Mouse (Mus musculus): Measurements from ENCODE around the gene Elfn2. TPM values are rescaled to one million over a fixed set of nuclear protein-coding genes. Genes with fewer than 3 reads are reported as not detected.

Elfn2 gene
- polyA plus RNA-seq, 1 experiment, result 0.02 TPM

DNA sequence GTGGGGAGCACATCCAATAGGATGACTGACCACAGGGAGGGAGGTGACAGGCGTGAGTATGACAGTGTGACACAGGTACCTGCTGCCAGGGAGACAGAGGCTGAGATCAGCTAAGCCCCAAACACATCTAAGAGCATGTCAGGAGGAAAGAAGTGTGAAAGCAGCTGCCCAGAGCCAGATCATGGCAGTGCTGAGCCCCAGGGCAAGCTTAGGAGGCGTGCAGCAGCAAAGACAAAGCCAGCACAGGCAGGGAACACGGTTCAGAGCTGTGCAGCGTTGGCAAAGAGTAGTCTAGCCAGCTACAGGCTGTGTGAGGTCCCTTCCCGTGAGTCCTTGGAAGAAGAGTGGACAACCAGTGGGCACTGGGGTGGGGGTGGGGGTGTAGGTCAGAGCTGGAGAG lies 40.9 kb downstream of the Elfn2 start:
- Histone ChIP-seq H3K4me1 (ENCODE audit: control insufficient read depth, insufficient read depth, low read length) (no peaks in the 10 kb centered on the region), H3K4me3 (replicated peaks; ENCODE audit: extremely low read depth, low read depth, low read length) (no peak overlapping the region)
- TF ChIP-seq CTCF (IDR thresholded peaks at IDR 0.05; ENCODE audit: insufficient read depth, low read length), result no peak
- TF ChIP-seq POLR2A (IDR thresholded peaks at IDR 0.05; ENCODE audit: borderline replicate concordance, extremely low read depth, low read depth, low read length), result no peak
- 66% methylated on average over 5 of the region's 5 CpGs for WGBS
- no peak for DNase-seq

- no peak for DNase-seq
- Histone ChIP-seq H3K4me3 (replicated peaks; ENCODE audit: extremely low read depth, low read depth, low read length) (no peak overlapping the region), H3K4me1 (ENCODE audit: control insufficient read depth, insufficient read depth, low read length) (no peaks in the 10 kb centered on the region)
- WGBS, result 64% methylated on average over 9 of the region's 9 CpGs
- TF ChIP-seq CTCF (IDR thresholded peaks at IDR 0.05; ENCODE audit: insufficient read depth, low read length) (no peak), POLR2A (IDR thresholded peaks at IDR 0.05; ENCODE audit: borderline replicate concordance, extremely low read depth, low read depth, low read length) (no peak)
Observed at GRCm38 (mm10) chr15:78677015-78677414, 41.6 kb downstream of the Elfn2 start.

GRCm38 (mm10) chr15:78674912-78675412 lies 43.6 kb downstream of the Elfn2 start:
- WGBS, result 45% methylated on average over 6 of the region's 6 CpGs

GRCm38 (mm10) chr15:78673436-78673835 lies 45.1 kb downstream of the Elfn2 start:
- Histone ChIP-seq H3K4me1 (ENCODE audit: control insufficient read depth, insufficient read depth, low read length) (no peaks in the 10 kb centered on the region), H3K4me3 (replicated peaks; ENCODE audit: extremely low read depth, low read depth, low read length) (no peak overlapping the region)
- DNase-seq, result no peak
- TF ChIP-seq POLR2A (IDR thresholded peaks at IDR 0.05; ENCODE audit: borderline replicate concordance, extremely low read depth, low read depth, low read length) (no peak), CTCF (IDR thresholded peaks at IDR 0.05; ENCODE audit: insufficient read depth, low read length) (no peak)
- WGBS, result 79% methylated on average over 19 of the region's 19 CpGs

More at GRCm38 (mm10) chr15:78674912-78675412, 43.6 kb downstream of the Elfn2 start:
- TF ChIP-seq POLR2A (IDR thresholded peaks at IDR 0.05; ENCODE audit: borderline replicate concordance, extremely low read depth, low read depth, low read length) (no peak), CTCF (IDR thresholded peaks at IDR 0.05; ENCODE audit: insufficient read depth, low read length) (no peak)
- Histone ChIP-seq H3K4me3 (replicated peaks; ENCODE audit: extremely low read depth, low read depth, low read length) (no peak overlapping the region), H3K4me1 (ENCODE audit: control insufficient read depth, insufficient read depth, low read length) (no peaks in the 10 kb centered on the region)
- DNase-seq, result no peak

- WGBS, result 25% methylated on average over 5 of the region's 5 CpGs
- H3K4me1 ChIP-seq (ENCODE audit: control insufficient read depth, insufficient read depth, low read length), result no peaks in the 10 kb centered on the region
- no peak for DNase-seq
- no peak overlapping the region for H3K4me3 ChIP-seq (replicated peaks; ENCODE audit: extremely low read depth, low read depth, low read length)
- TF ChIP-seq POLR2A (IDR thresholded peaks at IDR 0.05; ENCODE audit: borderline replicate concordance, extremely low read depth, low read depth, low read length) (no peak), CTCF (IDR thresholded peaks at IDR 0.05; ENCODE audit: insufficient read depth, low read length) (no peak)
Observed at GRCm38 (mm10) chr15:78670341-78670740, 48.2 kb downstream of the Elfn2 start.

DNA sequence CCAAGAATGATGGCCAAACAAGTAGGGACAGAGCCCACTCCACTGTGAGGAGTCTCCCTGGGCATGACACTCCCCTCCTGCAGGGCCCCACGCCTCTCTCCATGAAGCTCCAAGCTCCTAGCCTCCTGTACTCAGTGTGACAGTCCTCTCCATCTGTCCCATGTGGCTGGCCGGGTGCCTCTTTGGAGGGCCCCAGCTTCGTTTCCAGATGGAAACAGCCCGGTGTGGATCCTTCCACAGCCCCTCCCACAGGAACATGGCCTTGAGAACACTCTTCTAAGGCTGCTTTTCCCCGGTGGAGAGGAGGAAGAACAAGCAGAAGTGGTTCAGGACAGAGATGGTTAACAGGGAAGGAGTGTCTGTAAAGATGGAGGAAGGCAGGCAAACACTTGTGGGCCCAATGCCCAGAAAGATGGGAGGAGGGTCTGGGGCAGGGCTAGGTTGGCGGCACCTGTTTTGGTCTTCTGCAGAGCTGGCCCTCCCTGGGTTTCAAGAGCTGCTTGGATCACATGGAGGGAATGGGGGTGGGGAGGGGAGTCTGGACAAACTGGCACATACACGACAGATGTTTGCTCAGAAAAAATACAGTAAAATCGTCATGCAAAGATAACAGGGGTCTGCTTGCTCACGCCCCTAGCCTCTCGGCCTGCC lies 49.2 kb downstream of the Elfn2 start:
- 38% methylated on average over 10 of the region's 10 CpGs for WGBS
- peak; percentile 3 for DNase-seq
- no peak overlapping the region for H3K4me3 ChIP-seq (replicated peaks; ENCODE audit: extremely low read depth, low read depth, low read length)
- TF ChIP-seq POLR2A (IDR thresholded peaks at IDR 0.05; ENCODE audit: borderline replicate concordance, extremely low read depth, low read depth, low read length) (no peak), CTCF (IDR thresholded peaks at IDR 0.05; ENCODE audit: insufficient read depth, low read length) (no peak)
- no peaks in the 10 kb centered on the region for H3K4me1 ChIP-seq (ENCODE audit: control insufficient read depth, insufficient read depth, low read length)

DNA sequence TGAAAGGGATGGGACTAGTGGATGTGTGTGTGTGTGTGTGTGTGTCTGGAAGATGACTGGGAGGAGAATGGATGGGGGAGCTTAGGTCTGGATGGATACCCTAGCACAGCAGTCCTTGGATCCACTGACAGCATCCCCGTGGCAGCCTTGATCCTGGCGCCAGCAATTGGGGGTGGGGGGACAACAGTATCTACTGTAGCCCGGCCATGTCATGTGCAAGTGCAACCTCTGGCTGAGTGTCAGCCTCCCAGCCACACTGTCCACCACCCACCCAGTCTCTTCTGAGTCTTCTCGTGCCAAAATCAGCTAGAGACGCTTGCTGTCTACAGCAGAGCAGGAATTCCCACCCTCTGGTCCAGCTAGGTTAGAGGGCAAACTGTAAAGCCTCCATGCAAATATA lies 54.3 kb downstream of the Elfn2 start:
- TF ChIP-seq POLR2A (IDR thresholded peaks at IDR 0.05; ENCODE audit: borderline replicate concordance, extremely low read depth, low read depth, low read length) (no peak), CTCF (IDR thresholded peaks at IDR 0.05; ENCODE audit: insufficient read depth, low read length) (no peak)
- Histone ChIP-seq H3K4me1 (ENCODE audit: control insufficient read depth, insufficient read depth, low read length) (no peaks in the 10 kb centered on the region), H3K4me3 (replicated peaks; ENCODE audit: extremely low read depth, low read depth, low read length) (no peak overlapping the region)
- no peak for DNase-seq
- WGBS, result 50% methylated on average over 5 of the region's 5 CpGs

- WGBS, result 45% methylated on average over 4 of the region's 4 CpGs
- no peak for TF ChIP-seq POLR2A (IDR thresholded peaks at IDR 0.05; ENCODE audit: borderline replicate concordance, extremely low read depth, low read depth, low read length)
- no peak for TF ChIP-seq CTCF (IDR thresholded peaks at IDR 0.05; ENCODE audit: insufficient read depth, low read length)
- DNase-seq, result no peak
- no peaks in the 10 kb centered on the region for H3K4me1 ChIP-seq (ENCODE audit: control insufficient read depth, insufficient read depth, low read length)
- no peak overlapping the region for H3K4me3 ChIP-seq (replicated peaks; ENCODE audit: extremely low read depth, low read depth, low read length)
Observed at GRCm38 (mm10) chr15:78651169-78651568, 67.4 kb downstream of the Elfn2 start.

- WGBS, result 73% methylated on average over 4 of the region's 4 CpGs
- Histone ChIP-seq H3K4me3 (replicated peaks; ENCODE audit: extremely low read depth, low read depth, low read length) (no peak overlapping the region), H3K4me1 (ENCODE audit: control insufficient read depth, insufficient read depth, low read length) (no peaks in the 10 kb centered on the region)
- DNase-seq, result no peak
- TF ChIP-seq CTCF (IDR thresholded peaks at IDR 0.05; ENCODE audit: insufficient read depth, low read length) (no peak), POLR2A (IDR thresholded peaks at IDR 0.05; ENCODE audit: borderline replicate concordance, extremely low read depth, low read depth, low read length) (no peak)
Observed at GRCm38 (mm10) chr15:78647746-78648145, 70.8 kb downstream of the Elfn2 start.

- WGBS, result 44% methylated on average over 8 of the region's 8 CpGs
- no peak overlapping the region for H3K4me3 ChIP-seq (replicated peaks; ENCODE audit: extremely low read depth, low read depth, low read length)
- no peak for TF ChIP-seq CTCF (IDR thresholded peaks at IDR 0.05; ENCODE audit: insufficient read depth, low read length)
- no peak for TF ChIP-seq POLR2A (IDR thresholded peaks at IDR 0.05; ENCODE audit: borderline replicate concordance, extremely low read depth, low read depth, low read length)
- no peak for DNase-seq
- no peaks in the 10 kb centered on the region for H3K4me1 ChIP-seq (ENCODE audit: control insufficient read depth, insufficient read depth, low read length)
Observed at GRCm38 (mm10) chr15:78644606-78645005, 74.0 kb downstream of the Elfn2 start.

All from lung, adult 2 months (tissue).